Mouse (Mus musculus) midbrain, embryonic 15.5 days (tissue): ENCODE data around the gene Coq5. TPM values are rescaled to one million over a fixed set of nuclear protein-coding genes. Genes with fewer than 3 reads are reported as not detected.

ENCODE experiments used
- ATAC-seq: fragments of 200-750 bp; cut with Nextera tagmentation; replicated peaks from 2 replicates; pipeline ENCODE4 v1.8.0; 2017; ENCODE audit warnings: moderate TSS enrichment
- H3K27ac ChIP-seq: fragments of 300-500 bp; sonication (generic); 2 replicates; pipeline ENCODE4 v1.5.1; 2015; ENCODE audit warnings: mild to moderate bottlenecking, inconsistent platforms
- H3K27me3 ChIP-seq: fragments of 300-500 bp; sonication (generic); replicated peaks from 2 replicates; pipeline ENCODE4 v1.6.1; 2015; ENCODE audit warnings: inconsistent platforms
- H3K36me3 ChIP-seq: fragments of 300-500 bp; sonication (generic); replicated peaks from 2 replicates; pipeline ENCODE4 v1.6.1; 2015; ENCODE audit warnings: inconsistent platforms
- H3K4me1 ChIP-seq: fragments of 300-500 bp; sonication (generic); 2 replicates; pipeline ENCODE4 v1.6.1; 2015; ENCODE audit warnings: inconsistent platforms
- H3K4me2 ChIP-seq: fragments of 300-500 bp; sonication (generic); 2 replicates; pipeline ENCODE4 v1.6.1; 2015; ENCODE audit warnings: inconsistent platforms, mild to moderate bottlenecking, moderate library complexity
- H3K4me3 ChIP-seq: fragments of 300-500 bp; sonication (generic); 2 replicates; pipeline ENCODE4 v1.5.1; 2015; ENCODE audit warnings: mild to moderate bottlenecking, inconsistent platforms
- H3K9ac ChIP-seq: fragments of 300-500 bp; sonication (generic); 2 replicates; pipeline ENCODE4 v1.6.1; 2015; ENCODE audit warnings: mild to moderate bottlenecking, inconsistent platforms
- H3K9me3 ChIP-seq: fragments of 300-500 bp; sonication (generic); 2 replicates; pipeline ENCODE4 v1.6.1; 2016; ENCODE audit warnings: inconsistent platforms
- WGBS: fragments of 180-500 bp; shearing (Covaris S2); methylation state at CpG from one replicate; pipeline ENCODE4 v1.1.7; 2015; ENCODE audit warnings: mixed read lengths; 5-methylcytosine and 5-hydroxymethylcytosine counted together
- polyA plus RNA-seq: library from polyadenylated mRNA; unstranded; fragments of >200 nt; fragmentation: Nextera tagmentation; extraction: Ambion mirVana; gene quantifications from 2 replicates; pipeline ENCODE4 v1.2.1, GENCODE M21; 2015

Gene Coq5
- polyA plus RNA-seq, 1 experiment from 2014 or later, result 57.0 TPM

DNA sequence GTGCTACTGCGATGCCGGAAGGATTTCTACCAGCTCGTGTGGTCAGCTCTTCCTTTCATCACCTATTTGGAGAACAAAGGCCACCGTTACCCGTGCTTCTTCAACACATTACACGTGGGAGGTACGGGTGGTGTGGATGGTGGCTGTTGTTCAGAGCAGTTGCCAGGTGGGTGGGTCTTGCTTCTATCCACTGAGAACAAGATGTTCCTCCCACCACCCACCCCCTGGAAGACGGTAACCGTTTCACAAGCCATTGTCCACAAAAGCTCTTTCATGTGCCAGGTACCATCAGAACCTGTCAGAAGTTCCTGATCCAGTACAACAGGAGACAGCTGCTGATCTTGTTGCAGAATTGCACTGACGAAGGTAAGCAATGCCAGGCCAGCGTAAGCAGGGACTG, 39.3 kb upstream of the Coq5 start:
- Histone ChIP-seq H3K4me3 (no peak overlapping the region), H3K9ac (no peak overlapping the region), H3K27ac (no peak overlapping the region), H3K27me3 (0 out of 2 replicates have a peak, but pooled peaks cover 3% of the 10 kb centered on the region), H3K4me2 (no peak overlapping the region), H3K9me3 (no peaks in the 10 kb centered on the region), H3K36me3 (peaks cover 49% of the 10 kb centered on the region), H3K4me1 (peaks cover 19% of the 10 kb centered on the region)
- no peak for ATAC-seq
- WGBS, result 86% methylated on average over 11 of the region's 11 CpGs

DNA sequence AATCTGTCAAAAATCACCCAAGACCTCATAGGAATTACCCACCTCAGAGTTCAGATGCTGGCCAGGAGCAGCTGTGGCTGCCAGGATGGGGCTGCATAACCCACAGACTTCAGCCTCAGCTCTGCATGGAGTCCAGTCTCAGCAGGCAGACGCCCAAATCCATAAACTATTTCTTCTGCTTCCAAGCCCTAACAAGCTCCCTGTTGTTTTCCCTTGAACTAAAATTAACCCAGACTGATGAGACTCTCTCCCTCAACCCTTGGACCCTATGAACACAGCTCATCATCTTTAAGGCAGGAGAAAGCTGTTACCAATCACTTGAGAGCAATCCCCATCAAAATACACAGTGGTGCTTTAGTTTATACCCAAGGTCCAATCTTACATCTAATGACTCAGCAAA, 24.0 kb upstream of the Coq5 start:
- Histone ChIP-seq H3K4me3 (no peak overlapping the region), H3K36me3 (peaks cover 62% of the 10 kb centered on the region), H3K27ac (no peak overlapping the region), H3K27me3 (no peaks in the 10 kb centered on the region), H3K4me1 (no peaks in the 10 kb centered on the region), H3K9me3 (no peaks in the 10 kb centered on the region), H3K9ac (no peak overlapping the region), H3K4me2 (no peak overlapping the region)
- WGBS, result 85% methylated on average over 1 of the region's 1 CpGs
- ATAC-seq, result no peak

DNA sequence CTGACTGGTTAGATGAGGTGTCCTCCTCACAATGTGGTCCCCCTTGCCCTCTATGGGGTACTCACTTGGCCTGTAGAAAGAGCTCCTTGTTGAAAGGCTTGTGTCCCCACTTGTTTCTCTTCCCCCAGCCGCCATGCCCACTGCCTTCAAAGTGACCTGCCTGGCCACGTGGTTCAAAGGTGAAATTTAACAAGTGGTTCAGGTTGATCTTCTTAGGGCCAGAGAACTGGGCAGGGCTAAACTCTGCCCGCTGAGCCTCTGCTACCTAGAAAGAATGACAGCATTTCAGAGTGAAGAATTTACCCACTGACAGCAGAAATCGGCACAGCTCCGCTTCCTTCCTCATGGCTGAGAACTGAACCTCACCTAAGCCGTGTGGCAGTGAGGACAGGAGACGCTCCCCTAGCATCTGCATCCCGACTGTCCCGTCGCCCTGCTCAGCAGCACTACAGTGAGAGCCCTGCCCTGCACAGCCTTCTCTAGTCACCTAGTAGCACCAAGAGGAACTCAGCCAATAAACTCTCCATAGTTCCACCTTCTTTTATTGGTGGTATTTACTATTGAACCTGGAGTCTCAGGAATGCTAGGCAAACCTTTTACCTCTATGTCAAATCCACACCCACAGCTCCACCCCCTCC, 22.4 kb upstream of the Coq5 start:
- WGBS, result 96% methylated on average over 10 of the region's 10 CpGs
- no peak overlapping the region for H3K9ac ChIP-seq
- H3K36me3 ChIP-seq, result peaks cover 49% of the 10 kb centered on the region
- H3K4me3 ChIP-seq, result no peak overlapping the region
- H3K4me2 ChIP-seq, result no peak overlapping the region
- no peaks in the 10 kb centered on the region for H3K27me3 ChIP-seq
- no peak overlapping the region for H3K27ac ChIP-seq
- no peak for ATAC-seq
- H3K9me3 ChIP-seq, result no peaks in the 10 kb centered on the region
- no peaks in the 10 kb centered on the region for H3K4me1 ChIP-seq

DNA sequence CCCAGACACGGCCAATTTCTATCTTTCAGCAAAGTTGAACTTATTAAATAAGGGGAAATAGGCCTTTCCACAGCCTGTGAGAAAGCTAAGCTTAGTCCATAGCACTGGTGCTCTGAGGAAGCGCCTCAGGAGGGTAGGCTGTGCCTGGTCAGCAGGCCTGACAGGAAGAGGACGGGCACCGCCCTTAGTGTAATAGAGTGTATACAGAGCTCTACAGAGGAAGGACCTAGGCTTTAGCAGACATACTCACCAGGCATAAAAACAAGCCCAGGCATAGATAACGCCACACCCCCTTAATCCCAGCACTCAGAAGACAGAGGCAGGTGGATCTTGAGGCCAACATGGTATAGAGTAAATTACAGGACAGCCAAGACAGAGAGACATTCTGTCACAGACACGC, 19.1 kb upstream of the Coq5 start:
- Histone ChIP-seq H3K9me3 (no peaks in the 10 kb centered on the region), H3K36me3 (peaks cover 43% of the 10 kb centered on the region), H3K4me2 (no peak overlapping the region), H3K27me3 (no peaks in the 10 kb centered on the region), H3K4me3 (no peak overlapping the region), H3K4me1 (no peaks in the 10 kb centered on the region), H3K27ac (no peak overlapping the region), H3K9ac (no peak overlapping the region)
- ATAC-seq, result no peak
- WGBS, result 91% methylated on average over 6 of the region's 6 CpGs

DNA sequence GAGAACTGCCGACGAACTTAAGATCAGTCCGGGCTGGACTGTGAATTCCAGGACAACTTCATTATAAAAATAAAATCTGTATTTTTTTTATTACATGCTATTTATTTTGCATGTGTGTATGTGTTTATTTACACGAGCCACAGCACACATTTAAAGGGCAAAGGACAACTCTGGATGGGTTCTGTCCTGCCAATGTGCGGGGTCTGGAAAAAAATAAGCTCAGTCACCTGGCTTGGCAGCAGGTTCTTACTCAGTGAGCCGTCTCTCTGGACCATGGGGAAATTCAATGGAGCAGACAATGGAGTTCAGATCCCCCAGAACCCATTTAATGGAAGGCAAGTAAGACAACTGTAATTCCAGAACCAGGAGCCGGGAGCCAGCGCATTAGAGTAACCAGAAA, 18.3 kb upstream of the Coq5 start:
- WGBS, result 88% methylated on average over 8 of the region's 8 CpGs

DNA sequence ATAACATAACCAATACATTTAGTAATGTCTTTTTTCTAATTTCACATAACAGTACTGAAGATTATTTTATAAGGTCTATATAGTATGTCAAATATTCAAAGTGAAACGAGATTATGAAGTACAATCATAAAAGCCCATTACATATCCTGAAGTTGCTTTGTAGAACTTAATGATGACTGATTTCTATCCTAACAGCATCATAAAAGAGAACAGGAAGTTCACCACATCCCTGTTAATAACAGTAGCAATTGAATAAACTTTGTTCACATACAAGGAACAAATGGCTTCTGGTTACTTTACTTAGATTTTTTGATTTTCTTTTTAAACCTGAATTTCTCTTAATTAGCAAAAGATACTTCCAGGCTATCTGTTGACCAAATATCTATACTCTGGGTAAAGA, 17.6 kb upstream of the Coq5 start:
- Histone ChIP-seq H3K4me1 (peaks cover 9% of the 10 kb centered on the region), H3K36me3 (peaks cover 29% of the 10 kb centered on the region), H3K9ac (no peak overlapping the region), H3K4me2 (no peak overlapping the region), H3K9me3 (no peaks in the 10 kb centered on the region), H3K27ac (no peak overlapping the region), H3K27me3 (no peaks in the 10 kb centered on the region), H3K4me3 (no peak overlapping the region)
- no peak for ATAC-seq
- WGBS, result 84% methylated on average over 1 of the region's 1 CpGs

More for the DNA sequence above, 18.3 kb upstream of the Coq5 start:
- Histone ChIP-seq H3K9ac (no peak overlapping the region), H3K27me3 (no peaks in the 10 kb centered on the region), H3K27ac (no peak overlapping the region), H3K36me3 (peaks cover 36% of the 10 kb centered on the region), H3K4me1 (0 out of 2 replicates have a peak, but pooled peaks cover 5% of the 10 kb centered on the region), H3K4me3 (no peak overlapping the region), H3K4me2 (no peak overlapping the region), H3K9me3 (no peaks in the 10 kb centered on the region)
- no peak for ATAC-seq

DNA sequence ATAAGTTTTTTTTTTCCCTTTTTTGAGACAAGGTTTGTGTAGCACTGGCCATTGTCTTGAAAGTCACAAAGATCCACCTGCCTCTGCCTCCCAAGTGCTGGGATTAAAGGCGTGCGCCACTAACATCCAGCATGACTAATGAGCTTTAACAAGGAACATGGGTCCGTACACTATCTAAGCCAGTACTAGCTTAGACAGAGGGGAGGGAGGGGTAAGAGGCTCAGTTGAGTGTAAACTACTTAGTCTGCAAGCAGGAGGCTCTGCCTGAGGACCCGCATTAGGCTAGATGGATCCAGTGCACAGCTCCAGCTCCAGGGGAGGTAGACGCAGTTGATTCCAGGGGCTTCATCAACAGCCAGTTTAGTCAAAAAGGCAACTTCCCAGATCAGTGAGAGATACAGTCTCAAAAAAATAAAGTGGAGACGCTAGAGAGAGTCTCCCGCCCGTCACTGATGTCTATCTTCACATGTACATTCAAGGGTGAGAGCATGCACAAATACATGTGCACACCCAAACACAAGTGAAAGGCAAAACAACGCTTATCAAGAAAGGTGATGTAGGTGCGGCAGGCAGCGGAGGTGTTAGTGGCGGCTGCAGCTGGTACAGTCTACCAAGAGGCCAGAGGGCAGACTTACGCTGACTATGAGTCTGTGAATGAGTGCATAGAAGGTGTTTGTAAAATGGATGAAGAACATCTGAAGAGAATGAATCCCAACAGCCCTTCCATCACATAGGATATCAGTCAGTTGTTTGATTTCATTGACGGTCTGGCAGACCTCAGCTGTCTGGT, 16.8 kb upstream of the Coq5 start:
- H3K9ac ChIP-seq, result no peak overlapping the region
- 74% methylated on average over 14 of the region's 14 CpGs for WGBS
- no peaks in the 10 kb centered on the region for H3K27me3 ChIP-seq
- H3K27ac ChIP-seq, result no peak overlapping the region
- peaks cover 21% of the 10 kb centered on the region; the same call in 1 of the 2 replicates for H3K36me3 ChIP-seq
- peaks cover 13% of the 10 kb centered on the region for H3K4me1 ChIP-seq
- no peak overlapping the region for H3K4me2 ChIP-seq
- H3K9me3 ChIP-seq, result no peaks in the 10 kb centered on the region
- ATAC-seq, result no peak
- no peak overlapping the region for H3K4me3 ChIP-seq

DNA sequence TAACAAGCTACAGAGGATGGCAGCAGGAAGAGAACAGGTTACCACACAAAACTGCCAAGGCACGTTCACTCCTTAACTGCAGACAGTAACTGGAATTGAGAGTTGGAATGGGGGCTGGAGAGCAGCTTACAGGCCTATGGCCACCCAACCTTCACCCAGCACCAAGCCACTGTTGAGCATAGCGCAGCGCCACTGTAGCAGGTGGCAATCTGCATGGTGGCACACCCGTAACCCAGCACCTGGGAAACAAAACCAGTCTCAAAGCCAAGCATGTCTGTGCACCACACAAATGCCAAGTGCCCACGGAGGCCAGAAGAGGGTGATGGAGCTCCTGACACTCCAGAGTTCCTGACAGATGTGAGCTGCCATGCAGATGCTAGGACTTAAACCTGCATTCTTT, 13.1 kb upstream of the Coq5 start:
- Histone ChIP-seq H3K4me2 (no peak overlapping the region), H3K27me3 (no peaks in the 10 kb centered on the region), H3K9me3 (no peaks in the 10 kb centered on the region), H3K36me3 (no peaks in the 10 kb centered on the region), H3K4me3 (no peak overlapping the region), H3K4me1 (peaks cover 46% of the 10 kb centered on the region), H3K27ac (no peak overlapping the region), H3K9ac (no peak overlapping the region)
- ATAC-seq, result no peak
- 93% methylated on average over 5 of the region's 5 CpGs for WGBS

- WGBS, result 83% methylated on average over 8 of the region's 8 CpGs
- H3K36me3 ChIP-seq, result no peaks in the 10 kb centered on the region
- no peaks in the 10 kb centered on the region for H3K27me3 ChIP-seq
- H3K4me2 ChIP-seq, result no peak overlapping the region
- no peak for ATAC-seq
- no peak overlapping the region for H3K4me3 ChIP-seq
- H3K27ac ChIP-seq, result no peak overlapping the region
- peaks cover 51% of the 10 kb centered on the region for H3K4me1 ChIP-seq
- H3K9ac ChIP-seq, result no peak overlapping the region
- H3K9me3 ChIP-seq, result no peaks in the 10 kb centered on the region
Measured at GRCm38 (mm10) chr5:115266787-115267468, 12.5 kb upstream of the Coq5 start.

- Histone ChIP-seq H3K27me3 (no peaks in the 10 kb centered on the region), H3K36me3 (no peaks in the 10 kb centered on the region), H3K4me3 (no peak overlapping the region), H3K9me3 (no peaks in the 10 kb centered on the region), H3K4me2 (no peak overlapping the region), H3K4me1 (peaks cover 51% of the 10 kb centered on the region), H3K9ac (no peak overlapping the region), H3K27ac (no peak overlapping the region)
- no peak for ATAC-seq
- WGBS, result 83% methylated on average over 3 of the region's 3 CpGs
Measured at GRCm38 (mm10) chr5:115267469-115268045, 11.9 kb upstream of the Coq5 start.

DNA sequence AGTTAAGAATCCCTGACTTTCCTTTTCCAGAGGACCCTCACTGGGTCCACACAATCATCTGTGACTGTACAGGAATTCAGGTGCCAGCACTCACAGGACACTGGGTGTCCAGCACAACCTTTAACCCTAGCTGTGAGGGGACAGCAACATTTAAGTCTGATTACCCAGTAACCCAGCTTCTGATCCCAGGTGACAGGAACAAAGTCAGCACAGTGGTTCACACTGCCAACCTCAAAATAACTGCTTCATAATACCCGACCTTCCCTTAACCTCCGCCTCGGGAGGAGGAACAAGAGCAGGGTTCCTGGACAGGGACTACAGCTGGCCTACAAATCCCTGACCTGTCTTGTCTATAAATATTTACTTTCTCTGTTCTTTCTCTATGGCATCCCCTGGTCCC, 11.2 kb upstream of the Coq5 start:
- Histone ChIP-seq H3K4me2 (no peak overlapping the region), H3K36me3 (no peaks in the 10 kb centered on the region), H3K4me1 (peaks cover 54% of the 10 kb centered on the region), H3K27ac (no peak overlapping the region), H3K9ac (no peak overlapping the region), H3K4me3 (no peak overlapping the region), H3K9me3 (no peaks in the 10 kb centered on the region), H3K27me3 (no peaks in the 10 kb centered on the region)
- 74% methylated on average over 3 of the region's 3 CpGs for WGBS
- ATAC-seq, result no peak

- H3K4me2 ChIP-seq, result peak overlapping the region; percentile 56; the same call in 1 of the 2 replicates
- WGBS, result 94% methylated on average over 1 of the region's 1 CpGs
- no peak overlapping the region; the same call in 1 of the 2 replicates for H3K4me3 ChIP-seq
- ATAC-seq, result no peak
- no peaks in the 10 kb centered on the region for H3K27me3 ChIP-seq
- H3K9ac ChIP-seq, result no peak overlapping the region
- peaks cover 61% of the 10 kb centered on the region for H3K4me1 ChIP-seq
- no peak overlapping the region for H3K27ac ChIP-seq
- no peaks in the 10 kb centered on the region for H3K36me3 ChIP-seq
- no peaks in the 10 kb centered on the region for H3K9me3 ChIP-seq
Measured at GRCm38 (mm10) chr5:115269969-115270368, 9.5 kb upstream of the Coq5 start.
